Comparison of ENCODE assay signal across 8 mouse cellular contexts in genomic region chr7:13023928-13024731, GRCm38 (mm10). TPM values are rescaled to one million over a fixed set of nuclear protein-coding genes. Genes with fewer than 3 reads are reported as not detected.
DNase-seq lines count a peak whose midpoint lies in the region; ATAC-seq and TF ChIP-seq lines count a peak whose summit lies in the region.

No protein-coding gene starts in this region.

- peak; percentile 90 for ATAC-seq in embryonic facial prominence, embryonic 15.5 days (ENCODE audit: insufficient number of reproducible peaks, low FRiP score, low TSS enrichment, low read depth)
- peak; percentile 87 for ATAC-seq in limb, embryonic 14.5 days (ENCODE audit: low FRiP score, low read depth)
- ATAC-seq in midbrain, embryonic 16.5 days = peak; percentile 91

- H3K4me3 ChIP-seq in bone marrow macrophage, adult 2 months (ENCODE audit: insufficient read depth, low read length) = peak overlapping the region; percentile 77
- peak overlapping the region; percentile 91 for H3K4me3 ChIP-seq in embryonic facial prominence, embryonic 15.5 days (replicated peaks)
- H3K4me3 ChIP-seq in limb, embryonic 14.5 days (replicated peaks; ENCODE audit: low read length) = peak overlapping the region; percentile 99
- H3K4me3 ChIP-seq in midbrain, embryonic 16.5 days (ENCODE audit: low read depth, low read length) = peak overlapping the region; percentile 88
- H3K4me3 ChIP-seq in spleen, adult 2 months (ENCODE audit: extremely low read depth, insufficient read depth, insufficient read length) = peak overlapping the region; percentile 90

- peak; percentile 97 to 98 for DNase-seq in B cell, adult 2 months
- peak; percentile 91 to 95 for DNase-seq in heart, adult 9 months (ENCODE audit: low spot score in 2 of 2)
- peak; percentile 94 for DNase-seq in kidney, adult 9 months
- DNase-seq in limb, embryonic 14.5 days (ENCODE audit: low spot score) = peak; percentile 94
- DNase-seq in spleen, adult 2 months (ENCODE audit: low read depth in 1 of 2, low spot score in 2 of 2) = peak; percentile 87 to 89

- peak overlapping the region; percentile 92 for H3K27ac ChIP-seq in bone marrow macrophage, adult 2 months (ENCODE audit: insufficient read depth, low read depth, low read length)
- H3K27ac ChIP-seq in embryonic facial prominence, embryonic 15.5 days (replicated peaks) = peak overlapping the region; percentile 100
- H3K27ac ChIP-seq in limb, embryonic 14.5 days (replicated peaks; ENCODE audit: low read depth, low read length) = peak overlapping the region; percentile 99
- peak overlapping the region; percentile 99 for H3K27ac ChIP-seq in midbrain, embryonic 16.5 days (ENCODE audit: low read length)
- peak overlapping the region; percentile 92 for H3K27ac ChIP-seq in spleen, adult 2 months (ENCODE audit: insufficient read depth, low read length)

- H3K4me1 ChIP-seq in bone marrow macrophage, adult 2 months (ENCODE audit: control insufficient read depth, insufficient read depth, low read length) = peaks cover 13% of the 10 kb centered on the region
- H3K4me1 ChIP-seq in embryonic facial prominence, embryonic 15.5 days = peaks cover 26% of the 10 kb centered on the region
- H3K4me1 ChIP-seq in limb, embryonic 14.5 days (ENCODE audit: control insufficient read depth, insufficient read depth, low read length) = peaks cover 14% of the 10 kb centered on the region
- H3K4me1 ChIP-seq in midbrain, embryonic 16.5 days (ENCODE audit: control insufficient read depth, insufficient read depth, low read length) = peaks cover 29% of the 10 kb centered on the region
- H3K4me1 ChIP-seq in spleen, adult 2 months (ENCODE audit: control insufficient read depth, insufficient read depth, insufficient read length) = peaks cover 8% of the 10 kb centered on the region; the same call in 1 of the 2 replicates

- peak overlapping the region; percentile 85 for H3K4me2 ChIP-seq in embryonic facial prominence, embryonic 15.5 days (replicated peaks)
- H3K4me2 ChIP-seq in limb, embryonic 14.5 days (replicated peaks; ENCODE audit: low read depth, low read length, severe bottlenecking) = peak overlapping the region; percentile 98
- H3K4me2 ChIP-seq in midbrain, embryonic 16.5 days (ENCODE audit: low read length) = peak overlapping the region; percentile 98

- peak overlapping the region; percentile 97 for H3K9ac ChIP-seq in embryonic facial prominence, embryonic 15.5 days
- H3K9ac ChIP-seq in limb, embryonic 14.5 days (ENCODE audit: low read depth, low read length, severe bottlenecking) = peak overlapping the region; percentile 98
- peak overlapping the region; percentile 86 for H3K9ac ChIP-seq in midbrain, embryonic 16.5 days (ENCODE audit: low read depth, low read length)

- no peaks in the 10 kb centered on the region for H3K9me3 ChIP-seq in embryonic facial prominence, embryonic 15.5 days (replicated peaks)
- no peaks in the 10 kb centered on the region for H3K9me3 ChIP-seq in limb, embryonic 14.5 days (ENCODE audit: control insufficient read depth, low read length)
- H3K9me3 ChIP-seq in midbrain, embryonic 16.5 days (replicated peaks; ENCODE audit: control insufficient read depth, low read length, poor library complexity, severe bottlenecking) = no peaks in the 10 kb centered on the region

- WGBS in embryonic facial prominence, embryonic 15.5 days = under 1% methylated on average over 90 of the region's 95 CpGs
- under 1% methylated on average over 53 of the region's 95 CpGs for WGBS in limb, embryonic 14.5 days
- under 1% methylated on average over 76 of the region's 95 CpGs for WGBS in midbrain, embryonic 16.5 days
- WGBS in spleen, adult 2 months = under 1% methylated on average over 86 of the region's 95 CpGs

- H3K27me3 ChIP-seq in embryonic facial prominence, embryonic 15.5 days = no peaks in the 10 kb centered on the region
- H3K27me3 ChIP-seq in limb, embryonic 14.5 days (ENCODE audit: control insufficient read depth, insufficient read depth, low read length) = no peaks in the 10 kb centered on the region
- H3K27me3 ChIP-seq in midbrain, embryonic 16.5 days (ENCODE audit: control insufficient read depth, insufficient read depth, low read depth, low read length) = no peaks in the 10 kb centered on the region
- no peaks in the 10 kb centered on the region for H3K27me3 ChIP-seq in spleen, adult 2 months (ENCODE audit: control insufficient read depth, insufficient read depth, low read length)

- no peak for TF ChIP-seq CTCF in bone marrow macrophage, adult 2 months (IDR thresholded peaks at IDR 0.05; ENCODE audit: low read depth, low read length)
- no peak for TF ChIP-seq CTCF in spleen, adult 2 months (IDR thresholded peaks at IDR 0.05; ENCODE audit: extremely low read depth, insufficient read depth, insufficient read length, insufficient replicate concordance)

- peaks cover 39% of the 10 kb centered on the region for H3K36me3 ChIP-seq in embryonic facial prominence, embryonic 15.5 days
- peaks cover 37% of the 10 kb centered on the region for H3K36me3 ChIP-seq in limb, embryonic 14.5 days (ENCODE audit: control insufficient read depth, insufficient read depth, low read length)
- peaks cover 23% of the 10 kb centered on the region for H3K36me3 ChIP-seq in midbrain, embryonic 16.5 days (ENCODE audit: control insufficient read depth, insufficient read depth, low read length)
- H3K36me3 ChIP-seq in spleen, adult 2 months (ENCODE audit: control insufficient read depth, insufficient read depth, low read length) = peaks cover 19% of the 10 kb centered on the region

- no peak for TF ChIP-seq POLR2A in bone marrow macrophage, adult 2 months (IDR thresholded peaks at IDR 0.05; ENCODE audit: borderline replicate concordance, low read depth, low read length)
- peak; percentile 97; the same call in 1 of the 2 replicates for TF ChIP-seq POLR2A in limb, embryonic 14.5 days (IDR thresholded peaks at IDR 0.05; ENCODE audit: borderline replicate concordance, extremely low read depth, insufficient read depth, insufficient read length)
- peak; percentile 84 for TF ChIP-seq POLR2A in spleen, adult 2 months (IDR thresholded peaks at IDR 0.05; ENCODE audit: low read depth, low read length)

RNA-seq across cellular contexts. Expression of gene Chmp2a, which starts 10.5 kb away (rescaled TPM):
- polyA plus RNA-seq in bone marrow macrophage, adult 2 months (2012; ENCODE audit: insufficient read depth, insufficient read length, missing spikeins) = 161 and 167 TPM in 2 replicates
- polyA plus RNA-seq in embryonic facial prominence, embryonic 15.5 days (2015; fragmentation: Nextera tagmentation; extraction: Ambion mirVana) = 179 and 184 TPM in 2 replicates
- polyA plus RNA-seq in limb, embryonic 14.5 days (2012; rRNA removed) = 97.3 and 151 TPM in 2 replicates
- polyA plus RNA-seq in limb, embryonic 14.5 days (2014; fragmentation: Nextera tagmentation; extraction: Ambion mirVana) = 164 TPM in 2 replicates
- 179 and 188 TPM in 2 replicates for polyA plus RNA-seq in midbrain, embryonic 16.5 days (2015; fragmentation: Nextera tagmentation; extraction: Ambion mirVana)
- 40.2 and 41.1 TPM in 2 replicates for polyA plus RNA-seq in spleen, adult 2 months (2012; rRNA removed)

RNA-seq across cellular contexts. Expression of gene Ube2m, which starts 13.9 kb away (rescaled TPM):
- 171 and 193 TPM in 2 replicates for polyA plus RNA-seq in bone marrow macrophage, adult 2 months (2012; ENCODE audit: insufficient read depth, insufficient read length, missing spikeins)
- 126 and 127 TPM in 2 replicates for polyA plus RNA-seq in embryonic facial prominence, embryonic 15.5 days (2015; fragmentation: Nextera tagmentation; extraction: Ambion mirVana)
- 294 and 308 TPM in 2 replicates for polyA plus RNA-seq in limb, embryonic 14.5 days (2012; rRNA removed)
- polyA plus RNA-seq in limb, embryonic 14.5 days (2014; fragmentation: Nextera tagmentation; extraction: Ambion mirVana) = 159 and 165 TPM in 2 replicates
- 74.0 and 83.9 TPM in 2 replicates for polyA plus RNA-seq in midbrain, embryonic 16.5 days (2015; fragmentation: Nextera tagmentation; extraction: Ambion mirVana)
- 62.7 and 90.8 TPM in 2 replicates for polyA plus RNA-seq in spleen, adult 2 months (2012; rRNA removed)

RNA-seq across cellular contexts. Expression of gene Zbtb45, which starts 14.3 kb away (rescaled TPM):
- 15.6 and 17.3 TPM in 2 replicates for polyA plus RNA-seq in bone marrow macrophage, adult 2 months (2012; ENCODE audit: insufficient read depth, insufficient read length, missing spikeins)
- 26.0 and 29.4 TPM in 2 replicates for polyA plus RNA-seq in embryonic facial prominence, embryonic 15.5 days (2015; fragmentation: Nextera tagmentation; extraction: Ambion mirVana)
- 29.3 and 46.7 TPM in 2 replicates for polyA plus RNA-seq in limb, embryonic 14.5 days (2012; rRNA removed)
- 25.5 and 25.8 TPM in 2 replicates for polyA plus RNA-seq in limb, embryonic 14.5 days (2014; fragmentation: Nextera tagmentation; extraction: Ambion mirVana)
- 44.0 and 44.8 TPM in 2 replicates for polyA plus RNA-seq in midbrain, embryonic 16.5 days (2015; fragmentation: Nextera tagmentation; extraction: Ambion mirVana)
- polyA plus RNA-seq in spleen, adult 2 months (2012; rRNA removed) = 24.5 and 34.5 TPM in 2 replicates

RNA-seq across cellular contexts. Expression of gene Trim28, which starts 25.2 kb away (rescaled TPM):
- 165 and 177 TPM in 2 replicates for polyA plus RNA-seq in bone marrow macrophage, adult 2 months (2012; ENCODE audit: insufficient read depth, insufficient read length, missing spikeins)
- 279 and 290 TPM in 2 replicates for polyA plus RNA-seq in embryonic facial prominence, embryonic 15.5 days (2015; fragmentation: Nextera tagmentation; extraction: Ambion mirVana)
- polyA plus RNA-seq in limb, embryonic 14.5 days (2012; rRNA removed) = 610 and 816 TPM in 2 replicates
- 408 and 456 TPM in 2 replicates for polyA plus RNA-seq in limb, embryonic 14.5 days (2014; fragmentation: Nextera tagmentation; extraction: Ambion mirVana)
- polyA plus RNA-seq in midbrain, embryonic 16.5 days (2015; fragmentation: Nextera tagmentation; extraction: Ambion mirVana) = 184 and 195 TPM in 2 replicates
- 272 TPM in 2 replicates for polyA plus RNA-seq in spleen, adult 2 months (2012; rRNA removed)

RNA-seq across cellular contexts. Expression of gene Slc27a5, which starts 26.1 kb away (rescaled TPM):
- polyA plus RNA-seq in bone marrow macrophage, adult 2 months (2012; ENCODE audit: insufficient read depth, insufficient read length, missing spikeins) = not detected in 2 replicates
- 0.20 TPM in 1 of 2 replicates, not detected in the other for polyA plus RNA-seq in embryonic facial prominence, embryonic 15.5 days (2015; fragmentation: Nextera tagmentation; extraction: Ambion mirVana)
- polyA plus RNA-seq in limb, embryonic 14.5 days (2012; rRNA removed) = 0.23 and 0.26 TPM in 2 replicates
- polyA plus RNA-seq in limb, embryonic 14.5 days (2014; fragmentation: Nextera tagmentation; extraction: Ambion mirVana) = not detected in 2 replicates
- polyA plus RNA-seq in midbrain, embryonic 16.5 days (2015; fragmentation: Nextera tagmentation; extraction: Ambion mirVana) = 0.24 and 0.43 TPM in 2 replicates
- polyA plus RNA-seq in spleen, adult 2 months (2012; rRNA removed) = 0.21 TPM in 2 replicates

Comparison
In these comparisons a context has a peak if more than half of its experiments do, and no peak if none do; other contexts are left out.
1. Peak in every context shown above with its lines: DNase-seq, ATAC-seq, H3K4me3 ChIP-seq and H3K27ac ChIP-seq.